Mouse (Mus musculus): Measurements from ENCODE around the gene Dhrs13.

Dhrs13 gene

DNA sequence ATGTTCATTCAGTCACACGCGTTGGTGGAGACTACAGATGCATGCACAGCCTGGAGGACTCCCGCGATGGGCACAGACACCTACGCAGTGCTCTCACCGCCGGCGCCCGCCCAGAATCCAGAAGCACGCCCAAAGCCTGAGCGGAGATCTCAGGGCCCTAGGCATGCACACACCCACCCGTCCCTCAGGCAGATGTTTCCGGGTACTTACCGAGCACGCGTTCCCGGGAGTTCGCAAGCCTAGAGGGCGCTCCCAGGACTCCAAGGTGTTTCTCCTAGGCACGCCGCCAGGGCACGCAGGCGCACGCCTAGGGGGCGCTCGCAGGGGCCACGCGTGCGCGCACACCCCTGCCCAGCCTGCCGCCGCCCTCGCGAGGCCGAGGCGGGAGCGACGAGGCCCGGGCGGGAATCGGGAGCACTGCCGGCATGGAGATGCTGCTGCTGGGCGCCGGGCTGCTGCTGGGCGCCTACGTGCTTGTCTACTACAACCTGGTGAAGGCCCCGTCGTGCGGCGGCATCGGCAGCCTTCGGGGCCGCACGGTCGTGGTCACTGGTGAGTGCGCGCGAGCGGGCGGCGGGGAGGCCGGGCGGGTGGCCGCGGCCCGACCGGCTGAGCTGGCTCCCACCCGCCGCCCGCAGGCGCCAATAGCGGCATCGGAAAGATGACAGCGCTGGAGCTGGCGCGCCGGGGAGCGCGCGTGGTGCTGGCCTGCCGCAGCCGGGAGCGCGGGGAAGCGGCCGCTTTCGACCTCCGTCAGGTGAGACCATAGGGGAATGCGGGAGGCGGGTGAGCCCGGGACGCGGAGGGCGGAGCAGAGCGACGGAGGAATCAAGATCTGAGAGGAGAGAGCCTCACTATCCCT is at the start of gene Dhrs13:
Gene Dhrs13 (plus strand): TSS at position 334 of the 862 bp plus-strand sequence.
- DNase-seq (ENCODE audit: low spot score) = peak; percentile 83

DNA sequence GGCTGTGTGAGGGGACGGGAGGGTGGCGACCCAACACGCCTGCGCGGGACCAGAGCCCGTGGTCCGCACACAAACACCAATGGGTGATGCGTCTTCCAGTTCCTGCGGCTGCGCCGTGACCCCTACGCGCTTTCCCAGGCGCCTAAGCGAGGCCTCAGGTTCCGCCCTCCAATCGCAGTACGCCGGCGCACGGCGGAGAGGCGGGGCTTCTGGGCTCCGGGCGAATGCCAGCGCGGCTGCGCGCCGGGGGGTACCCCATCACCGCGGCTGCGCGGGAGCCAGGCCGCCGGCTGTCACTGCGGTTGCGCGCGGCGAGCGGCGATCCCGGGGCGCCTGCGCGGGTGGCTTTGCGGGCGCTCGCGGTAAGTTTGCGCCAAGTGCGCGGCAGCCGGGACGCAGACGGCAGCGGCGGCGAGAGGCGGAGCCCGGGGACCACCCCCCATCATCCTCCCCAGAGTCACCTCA is 49.6 kb upstream of the Dhrs13 start, which contains the start of gene Phf12:
Gene Phf12 (plus strand): TSS at position 314 of the 465 bp plus-strand sequence.
- peak; percentile 100 for DNase-seq (ENCODE audit: low spot score)

DNA sequence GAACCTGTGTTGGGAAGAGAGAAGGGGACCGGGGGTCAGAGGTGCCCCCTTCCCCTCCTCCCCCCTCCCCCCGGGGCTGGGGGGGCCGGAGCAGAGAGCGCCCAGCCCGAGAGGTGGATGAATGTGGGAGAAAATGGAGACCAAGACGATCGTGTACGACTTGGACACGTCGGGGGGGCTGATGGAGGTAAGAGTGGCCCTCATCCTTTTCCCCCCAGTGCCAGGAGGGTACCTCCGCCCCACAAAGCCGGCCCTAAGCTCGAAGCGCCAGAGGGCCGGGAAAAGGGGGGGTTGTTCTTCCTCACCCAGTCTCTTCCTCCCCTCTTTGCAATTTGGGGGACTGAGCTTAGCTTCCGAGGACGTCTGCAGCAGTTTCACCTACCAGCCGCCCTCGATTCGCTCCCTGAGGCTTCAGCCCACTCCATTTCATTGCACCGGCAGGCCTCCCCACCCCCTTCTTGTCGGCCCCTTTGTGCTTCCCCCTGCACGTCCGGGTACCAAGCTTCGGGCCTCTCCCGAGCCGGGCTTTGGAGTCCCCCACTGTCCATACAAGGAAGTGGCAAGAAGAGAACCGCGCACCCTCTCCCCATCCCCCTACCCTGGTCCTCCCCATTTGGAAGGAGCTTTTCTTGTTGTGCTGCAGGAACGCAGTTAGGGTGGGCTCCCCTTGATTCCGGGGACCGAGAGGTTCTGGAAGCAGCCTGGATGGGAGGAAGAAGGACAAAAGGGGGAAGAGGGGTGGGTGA is 48.7 kb upstream of the Dhrs13 start:
- peak; percentile 46 for DNase-seq (ENCODE audit: low spot score)

DNA sequence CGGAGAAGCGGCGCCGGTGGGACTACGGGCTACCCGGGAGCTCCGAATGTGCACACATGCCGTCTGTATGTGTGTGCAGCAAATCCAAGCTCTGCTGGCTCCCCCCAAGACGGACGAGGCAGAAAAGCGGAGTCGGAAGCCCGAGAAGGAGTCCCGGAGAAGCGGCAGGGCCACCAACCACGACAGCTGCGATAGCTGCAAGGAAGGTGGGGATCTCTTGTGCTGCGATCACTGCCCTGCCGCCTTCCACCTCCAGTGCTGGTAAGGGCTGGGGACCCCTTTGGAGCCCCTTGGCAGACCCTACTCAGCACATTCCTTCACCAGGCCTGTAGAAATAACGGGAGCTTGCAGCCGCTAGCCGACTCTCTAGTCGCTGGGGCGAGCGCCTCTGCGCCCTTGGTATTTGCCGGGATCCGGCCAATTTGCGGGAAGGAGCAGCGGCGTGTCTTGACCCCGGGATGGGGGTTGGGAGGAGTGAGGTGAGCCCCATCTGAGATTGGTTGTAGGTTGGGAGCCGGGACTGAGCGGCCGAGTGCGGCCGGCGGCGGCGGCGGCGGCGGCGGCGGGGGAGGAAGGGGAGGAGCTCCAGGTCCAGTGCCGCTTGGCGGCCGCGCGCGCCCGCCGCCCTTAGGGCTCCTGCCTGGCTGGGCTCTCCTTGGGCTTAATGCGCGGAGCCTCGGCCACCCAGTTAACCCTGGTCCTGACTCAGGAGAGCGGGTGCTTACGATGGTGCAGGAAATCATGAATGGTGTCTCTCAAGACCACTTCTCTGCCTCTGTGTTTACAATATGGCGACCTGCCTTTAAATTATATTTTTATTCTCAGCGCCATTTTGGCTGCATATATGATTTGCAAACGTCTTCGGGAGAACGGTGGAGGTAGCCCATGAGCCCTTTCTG is 47.9 kb upstream of the Dhrs13 start:
- peak; percentile 40 for DNase-seq (ENCODE audit: low spot score)

DNA sequence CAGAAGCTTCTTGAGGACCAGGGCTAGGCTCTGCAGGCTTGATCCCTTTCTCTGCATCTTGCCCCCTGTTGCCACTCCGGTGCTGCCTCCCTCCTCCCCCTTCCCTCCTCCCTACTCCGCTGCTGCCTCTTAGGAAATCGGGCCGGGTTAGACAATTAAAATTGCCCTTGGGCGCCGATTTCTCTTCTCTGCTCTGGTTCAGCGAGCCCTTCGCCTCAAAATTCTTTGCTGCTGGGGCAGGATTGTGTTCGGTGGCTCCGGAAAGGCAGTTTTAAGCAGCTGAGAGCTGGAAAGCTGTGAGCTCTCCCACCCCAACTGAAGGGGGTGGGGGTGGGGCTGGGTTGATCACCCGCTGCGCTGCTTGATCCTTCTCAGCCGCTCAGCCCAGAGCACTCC is 47.2 kb upstream of the Dhrs13 start:
- DNase-seq (ENCODE audit: low spot score) = no peak

DNA sequence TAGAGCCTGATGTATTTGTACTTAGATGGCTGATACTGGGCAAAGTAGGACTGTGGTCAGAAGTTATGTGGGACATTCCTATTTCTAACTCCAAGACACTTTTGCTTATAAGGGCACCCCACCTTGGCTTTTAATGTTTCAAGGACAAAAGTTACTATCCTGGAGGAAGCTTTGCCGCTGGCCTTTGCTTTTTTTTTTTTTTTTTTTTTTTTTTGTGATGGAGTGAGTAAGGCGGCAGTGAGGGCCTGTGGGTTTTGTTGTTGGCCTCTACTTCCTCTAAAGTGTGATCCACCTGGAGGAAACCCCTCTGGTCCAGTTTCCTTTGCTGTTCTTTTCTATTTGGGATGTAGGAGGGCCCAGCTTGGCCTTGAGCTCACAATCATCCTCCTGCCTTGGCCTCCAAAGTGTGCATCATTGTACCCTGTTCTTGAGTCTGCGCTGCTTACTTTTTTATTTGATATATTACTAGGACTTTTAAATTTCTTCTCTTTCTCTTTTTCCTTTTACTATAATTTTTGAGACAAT is 46.5 kb upstream of the Dhrs13 start:
- DNase-seq (ENCODE audit: low spot score) = no peak

DNA sequence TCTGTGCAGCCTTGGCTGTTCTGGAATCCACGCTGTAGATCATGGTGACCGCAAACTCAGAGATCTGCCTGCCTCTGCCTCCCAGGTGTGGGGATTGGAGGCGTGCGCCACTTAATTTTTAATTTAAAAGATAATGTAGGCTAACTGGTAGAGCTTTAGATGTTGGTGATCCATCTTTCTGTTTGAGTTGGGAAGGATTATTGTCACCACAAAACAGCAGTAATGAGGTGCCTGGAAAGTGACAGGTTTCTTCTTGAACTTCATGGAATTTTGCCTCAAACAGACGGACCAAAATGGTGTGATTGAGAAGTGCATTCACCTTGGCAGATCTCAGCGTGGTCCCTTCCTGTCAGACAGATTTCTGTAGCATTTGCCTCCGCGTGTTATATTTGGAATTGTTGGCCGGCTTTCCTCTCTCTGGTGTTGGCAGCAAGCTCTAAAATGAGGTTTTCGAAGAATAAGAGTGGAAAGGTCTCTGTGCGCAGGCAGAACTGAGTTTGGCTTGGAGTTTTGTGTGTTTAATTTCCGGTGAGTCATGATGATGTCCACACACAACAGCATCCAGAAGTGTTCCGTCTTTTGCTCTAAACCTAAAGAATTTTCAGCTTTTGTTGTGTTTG is 42.9 kb upstream of the Dhrs13 start:
- DNase-seq (ENCODE audit: low spot score) = no peak

DNA sequence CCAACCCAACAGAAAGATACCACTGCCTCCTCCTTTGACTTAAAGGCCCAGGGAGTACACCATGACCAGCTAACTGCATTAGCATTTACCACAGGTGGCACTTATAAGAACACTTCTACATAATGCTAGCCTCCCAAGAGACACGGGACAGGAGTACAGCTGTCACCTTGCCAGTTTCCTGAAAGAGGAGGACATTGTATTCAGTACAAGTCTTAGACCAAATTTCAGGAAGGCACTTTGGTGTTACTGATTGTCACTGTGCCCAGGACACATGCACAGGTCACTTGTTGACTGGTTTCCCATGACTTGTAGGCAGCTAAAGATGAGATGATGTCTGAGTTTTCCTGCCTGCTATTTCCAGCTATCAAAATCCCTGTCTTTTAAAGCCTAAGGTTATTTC is 36.5 kb upstream of the Dhrs13 start:
- no peak for DNase-seq (ENCODE audit: low spot score)

DNA sequence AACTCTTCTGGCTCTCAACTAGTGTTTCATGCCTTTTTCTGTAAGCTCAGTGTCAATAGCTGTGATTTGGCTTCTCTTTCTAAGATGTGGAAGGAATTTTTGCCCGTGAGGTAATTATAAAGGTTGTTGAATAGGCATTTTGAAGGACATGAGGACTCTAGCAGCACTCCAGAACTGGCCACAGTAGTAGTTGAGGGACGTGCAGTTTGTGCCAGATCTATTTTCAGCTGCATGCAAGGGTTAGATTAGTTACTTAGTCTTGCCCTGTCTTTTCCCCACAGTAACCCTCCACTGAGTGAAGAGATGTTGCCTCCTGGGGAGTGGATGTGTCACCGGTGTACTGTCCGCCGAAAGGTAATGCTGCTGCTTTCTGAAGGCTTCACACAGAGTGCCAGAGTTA is 25.6 kb upstream of the Dhrs13 start:
- no peak for DNase-seq (ENCODE audit: low spot score)

DNA sequence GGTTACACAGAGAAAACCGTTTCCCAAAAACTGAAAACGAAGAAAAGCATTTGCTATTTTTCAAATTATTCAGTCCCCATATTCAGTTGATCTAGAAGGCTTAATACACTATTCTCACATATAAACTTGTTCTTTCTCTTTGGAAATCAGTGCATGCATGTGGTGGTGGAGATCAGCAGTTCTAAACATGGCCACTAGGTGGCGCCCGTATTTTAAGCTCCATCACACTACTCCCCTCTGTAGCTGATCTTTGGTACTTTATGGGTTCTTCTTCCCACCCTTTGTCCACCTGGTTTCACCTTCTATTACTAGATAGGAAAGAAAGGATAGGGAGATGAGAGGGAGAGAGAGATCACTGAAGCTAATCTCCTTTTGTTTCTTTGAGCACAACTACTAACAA is 12.4 kb upstream of the Dhrs13 start:
- no peak for DNase-seq (ENCODE audit: low spot score)

DNA sequence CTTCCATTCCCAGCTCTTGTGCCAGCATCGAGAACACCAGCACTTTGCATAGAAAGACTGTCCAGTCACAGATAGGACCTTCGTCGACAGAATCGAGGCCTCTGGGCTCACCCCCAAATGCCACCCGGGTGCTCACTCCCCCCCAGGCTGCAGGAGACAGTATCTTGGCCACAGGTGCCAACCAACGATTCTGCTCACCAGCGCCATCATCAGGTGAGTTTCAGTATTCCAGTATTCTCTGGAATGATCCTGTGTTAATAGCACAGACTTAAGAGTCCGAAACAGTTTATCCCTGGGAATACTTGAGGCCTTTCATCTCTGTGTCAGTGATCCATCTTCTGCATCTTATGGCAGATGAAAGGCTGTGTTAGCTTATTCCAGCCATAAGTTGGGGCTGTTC is 8.5 kb upstream of the Dhrs13 start:
- no peak for DNase-seq (ENCODE audit: low spot score)

DNA sequence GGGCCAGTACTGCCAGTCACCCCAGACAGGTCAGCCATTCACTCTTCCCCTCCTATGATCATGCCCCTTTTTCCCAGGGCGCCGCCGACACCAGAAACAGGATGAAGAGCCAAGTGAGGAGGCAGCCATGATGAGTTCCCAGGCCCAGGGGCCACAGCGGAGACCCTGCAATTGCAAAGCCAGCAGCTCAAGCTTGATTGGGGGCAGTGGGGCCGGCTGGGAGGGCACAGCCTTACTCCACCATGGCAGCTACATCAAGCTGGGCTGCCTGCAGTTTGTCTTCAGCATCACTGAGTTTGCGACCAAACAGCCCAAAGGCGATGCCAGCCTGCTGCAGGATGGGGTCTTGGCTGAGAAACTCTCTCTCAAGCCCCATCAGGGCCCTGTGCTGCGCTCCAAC is 2.8 kb upstream of the Dhrs13 start:
- no peak for DNase-seq (ENCODE audit: low spot score)

DNA sequence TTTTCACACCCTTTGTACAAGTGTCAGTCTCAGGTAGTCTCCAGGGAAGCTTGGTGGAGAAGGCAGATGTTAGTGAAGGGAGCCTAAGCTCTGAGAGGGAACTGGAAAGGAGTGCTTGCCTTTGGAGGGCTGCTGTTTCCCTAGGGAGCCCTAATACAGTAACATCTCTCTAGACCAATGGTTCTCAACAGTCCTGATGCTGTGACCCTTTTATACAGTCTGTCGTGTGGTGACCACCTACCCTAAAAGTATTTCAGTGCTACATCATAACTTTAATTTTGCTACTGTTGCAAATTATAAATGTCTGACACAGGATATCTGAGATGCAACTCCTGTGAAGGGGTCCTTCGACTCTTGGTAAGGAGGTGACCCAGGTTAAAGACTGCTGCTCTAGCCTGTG is 1.5 kb upstream of the Dhrs13 start:
- no peak for DNase-seq (ENCODE audit: low spot score)

DNA sequence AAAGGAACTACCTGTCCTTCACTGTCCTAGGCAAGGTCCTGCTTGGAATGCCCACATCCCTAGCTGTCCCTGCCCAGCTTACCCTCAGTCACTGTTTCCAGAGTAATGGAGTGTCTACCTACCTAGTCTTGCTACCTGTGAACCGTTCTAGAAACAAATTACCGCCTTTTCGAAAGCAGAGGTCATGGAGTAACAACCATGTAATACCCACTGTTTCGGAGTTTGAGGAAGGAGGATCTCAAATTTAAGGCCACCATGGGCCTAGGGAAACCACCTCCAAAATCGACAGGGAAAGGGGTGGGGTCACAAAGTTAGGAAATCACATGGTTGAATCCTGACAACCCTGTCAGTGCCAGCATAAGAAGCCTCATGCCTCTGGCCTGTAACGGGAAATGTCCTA is 691 bp upstream of the Dhrs13 start:
- no peak for DNase-seq (ENCODE audit: low spot score)

DNA sequence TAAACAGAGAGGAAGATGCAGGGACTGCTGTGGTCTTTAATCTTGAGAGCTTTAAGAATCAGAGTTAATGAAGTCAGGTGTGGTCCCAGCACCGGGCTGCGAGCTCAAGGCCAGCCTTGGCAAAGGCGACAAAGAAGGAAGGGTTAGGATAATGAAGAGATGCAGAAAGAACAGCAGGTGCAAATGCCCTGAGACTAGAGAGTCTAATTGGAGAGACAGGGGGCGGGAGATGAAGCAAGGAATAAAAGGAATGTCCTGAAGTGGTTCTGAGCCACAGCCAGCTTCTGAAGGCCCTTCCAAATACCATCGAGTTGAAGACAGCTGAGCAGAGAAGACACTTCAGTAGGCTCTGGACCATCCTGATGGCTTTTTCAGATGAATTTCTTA is 722 bp downstream of the Dhrs13 start:
- DNase-seq (ENCODE audit: low spot score) = no peak

DNA sequence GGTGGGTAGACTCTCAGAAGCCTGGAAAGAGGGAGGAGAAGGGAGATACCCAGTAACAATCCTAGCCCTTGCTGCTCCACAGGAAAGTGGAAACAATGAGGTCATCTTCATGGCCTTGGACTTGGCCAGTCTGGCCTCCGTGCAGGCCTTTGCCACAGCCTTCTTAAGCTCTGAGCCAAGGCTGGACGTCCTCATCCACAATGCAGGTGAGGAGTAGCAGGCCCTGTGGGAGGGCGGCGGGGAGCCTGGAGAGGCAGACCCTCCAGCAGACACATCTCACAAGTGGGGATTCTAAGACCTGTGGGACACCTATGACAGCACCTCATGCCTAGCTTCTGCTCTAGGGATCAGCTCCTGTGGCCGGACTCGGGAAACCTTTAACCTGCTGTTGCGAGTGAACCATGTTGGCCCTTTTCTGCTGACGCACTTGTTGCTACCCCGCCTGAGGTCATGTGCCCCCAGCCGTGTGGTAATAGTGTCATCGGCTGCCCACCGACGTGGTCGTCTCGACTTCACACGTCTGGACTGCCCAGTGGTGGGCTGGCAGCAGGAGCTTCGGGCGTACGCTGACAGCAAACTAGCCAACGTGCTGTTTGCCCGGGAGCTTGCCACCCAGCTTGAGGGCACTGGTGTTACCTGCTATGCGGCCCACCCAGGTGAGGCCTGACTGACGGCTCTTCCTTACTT is 2.0 kb downstream of the Dhrs13 start:
- no peak for DNase-seq (ENCODE audit: low spot score)

DNA sequence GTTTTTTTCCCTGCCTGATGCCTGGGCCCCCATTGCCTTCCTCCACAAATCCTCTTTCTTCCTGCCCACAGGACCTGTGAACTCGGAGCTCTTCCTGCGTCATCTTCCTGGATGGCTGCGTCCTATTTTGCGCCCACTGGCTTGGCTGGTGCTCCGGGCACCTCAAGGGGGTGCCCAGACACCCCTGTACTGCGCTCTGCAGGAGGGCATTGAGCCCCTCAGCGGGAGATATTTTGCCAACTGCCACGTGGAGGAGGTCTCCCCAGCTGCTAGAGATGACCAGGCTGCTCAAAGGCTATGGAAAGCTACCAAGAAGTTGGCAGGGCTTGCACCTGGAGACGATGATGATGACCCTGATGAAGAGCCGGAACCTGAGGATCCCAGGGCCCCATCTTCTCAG is 4.7 kb downstream of the Dhrs13 start:
- DNase-seq (ENCODE audit: low spot score) = no peak

DNA sequence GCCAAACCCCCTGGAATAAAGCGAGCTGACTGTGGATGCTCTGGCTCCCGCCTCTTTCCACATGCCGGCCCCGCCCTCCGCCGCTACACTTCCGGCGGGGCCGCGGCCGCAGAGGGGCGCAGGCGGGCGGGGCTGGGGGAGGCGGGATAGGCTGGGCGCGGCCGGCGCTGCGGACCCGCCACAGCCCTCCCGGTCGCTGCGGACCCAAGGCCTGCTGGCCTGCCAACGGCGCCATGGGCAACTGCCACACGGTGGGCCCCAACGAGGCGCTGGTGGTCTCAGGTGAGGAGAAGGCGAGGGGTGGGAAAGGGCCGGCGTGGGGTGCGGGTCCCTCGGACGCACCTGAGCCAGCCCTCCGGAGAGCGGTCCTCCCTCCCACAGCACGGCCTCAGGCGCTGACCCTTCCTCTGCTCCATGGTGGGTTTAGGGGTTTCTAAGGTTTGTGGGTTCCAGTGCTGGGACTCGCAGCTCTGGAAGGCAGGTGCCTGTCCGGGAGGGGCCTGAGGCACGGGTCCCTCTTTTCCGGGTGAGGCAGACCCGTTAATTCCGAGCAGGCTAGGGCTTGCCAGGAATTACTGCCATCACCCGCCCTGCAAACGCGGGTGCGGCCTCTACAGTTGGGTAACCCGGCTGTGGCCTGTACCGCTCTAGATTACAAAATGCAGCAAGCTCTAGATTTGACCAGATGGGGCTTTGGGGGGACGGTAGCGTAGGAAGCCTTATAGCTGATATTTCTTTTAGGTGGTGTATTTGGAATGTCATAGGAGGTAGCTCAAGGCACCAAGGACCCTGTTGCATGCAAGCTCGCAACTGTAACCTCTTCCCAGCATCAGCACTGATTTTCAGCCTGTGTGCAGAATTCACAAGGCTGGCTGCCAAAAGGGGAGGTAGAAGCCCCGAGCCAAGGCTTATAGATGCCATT is 6.0 kb downstream of the Dhrs13 start, which contains the start of gene Flot2:
Gene Flot2 (plus strand): TSS at position 101 of the 922 bp plus-strand sequence.
- peak; percentile 18 for DNase-seq (ENCODE audit: low spot score)

DNA sequence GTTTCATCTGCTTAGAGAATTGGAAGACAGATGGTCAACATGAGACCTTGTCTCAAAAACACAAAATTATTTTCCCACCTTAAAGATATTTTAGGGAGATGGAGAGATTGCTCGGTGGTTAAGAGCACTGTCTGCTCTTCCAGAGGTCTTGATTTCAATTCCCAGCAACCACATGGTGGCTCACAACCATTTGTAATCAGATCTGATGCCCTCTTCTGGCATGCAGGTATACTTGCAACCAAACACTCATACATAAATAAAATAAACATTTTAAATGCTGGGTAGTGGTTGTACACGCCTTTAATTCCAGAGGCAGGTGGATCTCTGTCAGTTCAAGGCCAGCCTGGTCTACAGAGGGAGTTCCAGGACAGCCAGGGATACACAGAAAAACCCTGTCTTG is 8.8 kb downstream of the Dhrs13 start:
- DNase-seq (ENCODE audit: low spot score) = no peak
